Comparison of ENCODE assay signal across 17 mouse cellular contexts in genomic region chr2:22670415-22670814, GRCm38 (mm10). TPM values are rescaled to one million over a fixed set of nuclear protein-coding genes. Genes with fewer than 3 reads are reported as not detected.
A peak's percentile ranks its signal among the peaks of the same experiment; 100 is the strongest.
DNase-seq lines count a peak whose midpoint lies in the region; ATAC-seq lines count a peak whose summit lies in the region.
"Had no signal": no experiment of that assay in that cellular context is flagged by ENCODE, and none has a peak within 500 bp of the region (broad histone marks: within the 10 kb centered on the region; RNA-seq: fewer than 3 reads in every experiment).

No protein-coding gene starts in this region.

- ATAC-seq in forebrain, embryonic 13.5 days = no peak
- ATAC-seq: inflammation-experienced regulatory T-cells, adult 6 months had no signal

- no peaks in the 10 kb centered on the region for H3K36me3 ChIP-seq in heart, embryonic 10.5 days
- H3K36me3 ChIP-seq in forebrain, embryonic 13.5 days (ENCODE audit: poor library complexity, severe bottlenecking) = peaks cover 28% of the 10 kb centered on the region

- 52% methylated on average over 2 of the region's 2 CpGs for WGBS in heart, embryonic 10.5 days
- 76% methylated on average over 2 of the region's 2 CpGs for WGBS in forebrain, embryonic 13.5 days

- H3K27me3 ChIP-seq in heart, embryonic 10.5 days (ENCODE audit: insufficient read depth, poor library complexity, severe bottlenecking) = no peaks in the 10 kb centered on the region
- H3K27me3 ChIP-seq in forebrain, embryonic 13.5 days = no peaks in the 10 kb centered on the region
- H3K27me3 ChIP-seq: CH12.LX had no signal

- no peak overlapping the region for H3K4me2 ChIP-seq in forebrain, embryonic 13.5 days

- H3K4me1 ChIP-seq in heart, embryonic 10.5 days = no peaks in the 10 kb centered on the region
- no peaks in the 10 kb centered on the region for H3K4me1 ChIP-seq in forebrain, embryonic 13.5 days

- no peak overlapping the region for H3K9ac ChIP-seq in forebrain, embryonic 13.5 days

- intact Hi-C loops in heart, postnatal 25 days (cut with DNase I) = no loop called here

- DNase-seq in heart, embryonic 10.5 days (ENCODE audit: low spot score) = peak; percentile 43
- DNase-seq in heart, postnatal 25 days (ENCODE audit: low spot score) = no peak
- peak; percentile 25 for DNase-seq in 3T3-L1 (ENCODE audit: low read depth, low spot score)
- peak; percentile 61 for DNase-seq in brain, adult 2 months (ENCODE audit: low read depth, low spot score)
- DNase-seq in cerebellum, postnatal 14 days = peak; percentile 44 to 77
- DNase-seq in lung, postnatal 14 days = no peak
- no peak for DNase-seq in frontal cortex, postnatal 36 days (ENCODE audit: low spot score in 2 of 2)
- DNase-seq: layer of hippocampus, adult 9-11 months; right cerebral cortex, postnatal 4 days; thymus, postnatal 4 days had no signal

- H3K9me3 ChIP-seq in heart, embryonic 10.5 days = no peaks in the 10 kb centered on the region
- H3K9me3 ChIP-seq in forebrain, embryonic 13.5 days (replicated peaks) = no peaks in the 10 kb centered on the region

- H3K27ac ChIP-seq in heart, embryonic 10.5 days = no peak overlapping the region
- no peak overlapping the region for H3K27ac ChIP-seq in forebrain, embryonic 13.5 days

- no peak overlapping the region for H3K4me3 ChIP-seq in heart, embryonic 10.5 days
- H3K4me3 ChIP-seq in forebrain, embryonic 13.5 days = no peak overlapping the region

RNA-seq across cellular contexts. Expression of gene Gad2, which starts 48.4 kb away (rescaled TPM):
- 0.12 and 0.28 TPM in 2 replicates for polyA plus RNA-seq in heart, embryonic 10.5 days (2016; fragmentation: Nextera tagmentation; extraction: Ambion mirVana)
- total RNA-seq in heart, postnatal 25 days (2021) = not detected
- polyA plus RNA-seq in forebrain, embryonic 13.5 days (2015; fragmentation: Nextera tagmentation; extraction: Ambion mirVana) = 86.1 and 90.4 TPM in 2 replicates
- polyA plus RNA-seq: gonadal fat pad, adult 2 months; kidney, embryonic 16.5 days; liver, embryonic 16.5 days; stomach, embryonic 14.5 days had no signal

Comparison
In these comparisons a context has a peak if more than half of its experiments do, and no peak if none do; other contexts are left out.
1. DNase-seq: peak in heart, embryonic 10.5 days (single experiment), 3T3-L1 (single experiment), brain, adult 2 months (single experiment) and cerebellum, postnatal 14 days (2 of 2); none in heart, postnatal 25 days (single experiment), lung, postnatal 14 days (single experiment) and frontal cortex, postnatal 36 days (0 of 2).
2. RNA of gene Gad2, which starts 48.4 kb away (polyA plus RNA-seq): 86.1 to 90.4 TPM in forebrain, embryonic 13.5 days; 0.12 to 0.28 TPM in heart, embryonic 10.5 days; every median in the first group is over 10 times any median in the second.